Mouse (Mus musculus): ENCODE measurements around the gene Nrgn. TPM values are rescaled to one million over a fixed set of nuclear protein-coding genes. Genes with fewer than 3 reads are reported as not detected.

The Nrgn gene
- polyA plus RNA-seq, 1 experiment from 2014 or later, result 17.3 TPM

- Histone ChIP-seq H3K36me3 (no peaks in the 10 kb centered on the region), H3K4me1 (peaks cover 14% of the 10 kb centered on the region), H3K4me2 (replicated peaks) (no peak overlapping the region), H3K4me3 (no peak overlapping the region), H3K9me3 (no peaks in the 10 kb centered on the region), H3K27ac (replicated peaks) (no peak overlapping the region), H3K9ac (replicated peaks) (no peak overlapping the region), H3K27me3 (no peaks in the 10 kb centered on the region)
- no peak for ATAC-seq (replicated peaks)
- WGBS, result 88% methylated on average over 2 of the region's 2 CpGs
Observed at GRCm38 (mm10) chr9:37569231-37569835, 16.6 kb upstream of the Nrgn start.

DNA sequence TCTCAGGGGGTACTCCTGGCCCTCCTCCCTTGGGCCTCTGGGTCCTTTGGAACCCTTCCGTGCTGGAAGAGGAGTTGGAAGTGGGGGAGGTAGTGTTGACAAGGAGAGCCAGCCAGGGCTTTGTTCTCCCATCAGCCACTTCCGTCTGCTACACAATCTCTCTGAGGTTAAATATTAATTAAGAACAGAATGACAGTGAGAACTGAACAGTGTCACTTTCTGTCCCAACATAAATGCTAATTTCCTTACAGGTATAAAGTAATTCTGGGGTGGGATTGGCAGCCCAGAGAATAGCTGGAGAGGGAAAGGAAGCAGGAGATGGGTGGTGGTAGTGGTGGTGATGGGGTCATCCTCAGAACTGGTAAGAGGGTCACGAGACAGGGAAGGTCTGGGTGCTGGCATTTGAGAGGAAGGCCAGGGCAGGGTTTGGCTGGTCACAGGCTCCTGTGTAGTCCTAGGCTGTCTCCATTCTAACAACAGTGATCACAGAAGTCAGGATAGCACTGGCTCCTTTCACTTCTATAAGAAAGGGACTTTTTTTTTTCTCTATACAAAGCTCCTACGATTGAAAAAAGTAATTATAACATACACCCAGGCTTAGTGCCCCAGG is 16.0 kb upstream of the Nrgn start:
- ATAC-seq (replicated peaks), result peak; percentile 43; the same call in 1 of the 2 replicates
- H3K4me1 ChIP-seq, result peaks cover 14% of the 10 kb centered on the region
- no peak overlapping the region for H3K27ac ChIP-seq (replicated peaks)
- no peak overlapping the region for H3K9ac ChIP-seq (replicated peaks)
- no peak overlapping the region for H3K4me3 ChIP-seq
- no peaks in the 10 kb centered on the region for H3K36me3 ChIP-seq
- H3K27me3 ChIP-seq, result no peaks in the 10 kb centered on the region
- 36% methylated on average over 4 of the region's 4 CpGs for WGBS
- H3K9me3 ChIP-seq, result no peaks in the 10 kb centered on the region
- no peak overlapping the region for H3K4me2 ChIP-seq (replicated peaks)

DNA sequence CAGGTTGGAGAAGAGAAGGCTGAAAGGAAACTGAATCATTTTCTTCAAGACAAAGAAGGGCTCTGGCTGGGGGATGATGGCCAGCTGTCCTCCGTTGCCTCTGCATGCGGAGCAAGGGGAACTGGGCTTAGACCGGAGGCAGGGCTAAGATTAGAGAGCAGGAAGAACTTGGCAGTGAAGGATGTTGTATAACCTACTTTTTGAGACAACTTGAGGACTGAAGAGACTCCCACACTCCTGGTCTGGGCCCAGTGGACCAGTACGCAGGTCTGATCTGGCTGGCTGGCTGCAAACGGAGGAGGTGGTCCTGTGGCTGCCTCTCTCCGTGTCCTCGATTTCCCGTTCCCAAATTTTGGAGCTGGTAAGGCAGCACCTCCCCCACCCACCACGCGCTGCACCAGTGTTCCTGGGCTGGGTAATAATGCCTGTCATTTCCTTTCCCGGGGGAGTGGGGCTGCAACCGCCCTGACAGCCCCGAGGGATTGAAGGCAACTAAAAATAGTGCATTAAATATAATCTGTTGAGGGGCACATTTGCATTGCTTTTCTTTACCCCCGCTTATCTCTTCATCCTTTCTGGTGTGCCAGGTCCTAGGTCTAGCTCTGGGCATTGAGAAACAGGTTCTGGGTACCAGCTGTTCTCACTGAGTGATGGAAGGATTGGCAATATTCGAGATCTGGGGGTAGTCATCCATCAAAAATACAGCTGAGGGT is 15.3 kb upstream of the Nrgn start:
- Histone ChIP-seq H3K9me3 (no peaks in the 10 kb centered on the region), H3K27ac (replicated peaks) (no peak overlapping the region), H3K9ac (replicated peaks) (no peak overlapping the region), H3K4me3 (no peak overlapping the region), H3K4me1 (peaks cover 14% of the 10 kb centered on the region), H3K27me3 (no peaks in the 10 kb centered on the region), H3K4me2 (replicated peaks) (no peak overlapping the region), H3K36me3 (no peaks in the 10 kb centered on the region)
- WGBS, result 50% methylated on average over 15 of the region's 15 CpGs
- ATAC-seq (replicated peaks), result peak; percentile 43

DNA sequence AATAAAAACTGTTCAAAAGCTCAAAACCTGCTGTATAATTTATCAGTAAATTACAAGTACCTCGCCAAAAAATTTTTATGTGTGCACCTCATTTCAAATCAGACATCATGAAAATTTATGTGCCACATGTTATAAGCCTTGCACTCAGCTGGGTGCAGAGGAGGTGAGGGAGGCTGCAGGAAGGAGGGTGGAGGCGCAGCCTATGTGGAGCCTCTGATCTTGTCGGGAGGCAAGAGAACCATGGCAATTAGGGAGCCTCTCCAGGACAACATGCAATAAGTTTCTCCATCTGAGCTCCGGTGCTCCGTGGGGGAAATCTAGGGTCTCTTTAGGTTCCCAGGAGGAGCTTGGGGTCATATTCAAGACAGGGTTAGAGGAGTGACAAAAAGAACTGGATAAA is 14.8 kb upstream of the Nrgn start:
- no peaks in the 10 kb centered on the region for H3K9me3 ChIP-seq
- no peak overlapping the region for H3K4me2 ChIP-seq (replicated peaks)
- no peak overlapping the region for H3K9ac ChIP-seq (replicated peaks)
- H3K27ac ChIP-seq (replicated peaks), result no peak overlapping the region
- no peak for ATAC-seq (replicated peaks)
- H3K4me1 ChIP-seq, result peaks cover 14% of the 10 kb centered on the region
- H3K27me3 ChIP-seq, result no peaks in the 10 kb centered on the region
- H3K36me3 ChIP-seq, result no peaks in the 10 kb centered on the region
- H3K4me3 ChIP-seq, result no peak overlapping the region
- 58% methylated on average over 5 of the region's 5 CpGs for WGBS

DNA sequence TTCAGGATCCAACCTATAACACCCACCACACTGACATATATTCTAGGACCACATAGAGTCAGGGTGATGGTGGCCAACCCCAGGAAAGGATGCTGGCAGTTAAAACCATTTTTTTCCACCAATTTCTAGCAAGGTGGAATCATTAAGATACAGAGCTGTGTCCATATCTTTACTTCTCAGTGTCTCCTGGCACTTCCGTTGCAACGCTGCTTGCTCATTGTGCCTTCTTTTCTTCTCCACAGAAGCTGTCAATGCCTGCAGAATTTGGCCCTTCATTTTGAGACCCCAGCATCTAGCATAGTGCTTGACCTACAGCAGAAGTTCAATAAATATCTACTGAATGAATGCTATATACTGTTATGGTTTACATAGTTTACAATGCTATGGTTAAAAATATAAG is 14.3 kb upstream of the Nrgn start:
- ATAC-seq (replicated peaks), result no peak
- Histone ChIP-seq H3K27me3 (no peaks in the 10 kb centered on the region), H3K9me3 (no peaks in the 10 kb centered on the region), H3K4me1 (peaks cover 14% of the 10 kb centered on the region), H3K9ac (replicated peaks) (no peak overlapping the region), H3K4me3 (no peak overlapping the region), H3K36me3 (no peaks in the 10 kb centered on the region), H3K4me2 (replicated peaks) (no peak overlapping the region), H3K27ac (replicated peaks) (no peak overlapping the region)
- WGBS, result 92% methylated on average over 2 of the region's 2 CpGs

- no peak for ATAC-seq (replicated peaks)
- Histone ChIP-seq H3K4me2 (replicated peaks) (no peak overlapping the region), H3K27ac (replicated peaks) (no peak overlapping the region), H3K36me3 (no peaks in the 10 kb centered on the region), H3K9ac (replicated peaks) (no peak overlapping the region), H3K9me3 (no peaks in the 10 kb centered on the region), H3K4me1 (peaks cover 13% of the 10 kb centered on the region), H3K27me3 (no peaks in the 10 kb centered on the region), H3K4me3 (no peak overlapping the region)
- 55% methylated on average over 1 of the region's 1 CpGs for WGBS
Observed at GRCm38 (mm10) chr9:37563805-37564204, 11.1 kb upstream of the Nrgn start.

GRCm38 (mm10) chr9:37560617-37561016 is 7.9 kb upstream of the Nrgn start:
- no peaks in the 10 kb centered on the region for H3K36me3 ChIP-seq
- no peaks in the 10 kb centered on the region for H3K4me1 ChIP-seq
- no peaks in the 10 kb centered on the region for H3K9me3 ChIP-seq
- no peak overlapping the region for H3K27ac ChIP-seq (replicated peaks)
- no peaks in the 10 kb centered on the region for H3K27me3 ChIP-seq
- WGBS, result 90% methylated on average over 2 of the region's 2 CpGs
- H3K9ac ChIP-seq (replicated peaks), result no peak overlapping the region
- H3K4me2 ChIP-seq (replicated peaks), result no peak overlapping the region
- ATAC-seq (replicated peaks), result no peak
- H3K4me3 ChIP-seq, result no peak overlapping the region

GRCm38 (mm10) chr9:37556366-37556765 is 3.7 kb upstream of the Nrgn start:
- ATAC-seq (replicated peaks), result no peak
- no peak overlapping the region for H3K4me2 ChIP-seq (replicated peaks)
- no peaks in the 10 kb centered on the region for H3K36me3 ChIP-seq
- H3K27me3 ChIP-seq, result peaks cover 21% of the 10 kb centered on the region
- no peaks in the 10 kb centered on the region for H3K9me3 ChIP-seq
- WGBS, result 75% methylated on average over 3 of the region's 3 CpGs
- H3K9ac ChIP-seq (replicated peaks), result no peak overlapping the region
- H3K27ac ChIP-seq (replicated peaks), result no peak overlapping the region
- no peak overlapping the region for H3K4me3 ChIP-seq
- H3K4me1 ChIP-seq, result peaks cover 21% of the 10 kb centered on the region

- Histone ChIP-seq H3K36me3 (no peaks in the 10 kb centered on the region), H3K9ac (replicated peaks) (no peak within 1 kb of the TSS), H3K4me1 (peaks cover 21% of the 10 kb centered on the region), H3K9me3 (no peaks in the 10 kb centered on the region), H3K4me3 (no peak within 1 kb of the TSS), H3K27ac (replicated peaks) (no peak within 1 kb of the TSS), H3K4me2 (replicated peaks) (no peak within 1 kb of the TSS), H3K27me3 (peaks cover 33% of the 10 kb centered on the region)
- WGBS, result 22% methylated on average over 7 of the region's 7 CpGs
- ATAC-seq (replicated peaks), result no peak
Observed at GRCm38 (mm10) chr9:37554838-37555748, 2.4 kb upstream of the Nrgn start, which contains the start of gene Siae. Gene Siae (plus strand): TSS chr9:37555698.

- Histone ChIP-seq H3K4me3 (no peak overlapping the region), H3K9me3 (no peaks in the 10 kb centered on the region), H3K4me1 (peaks cover 21% of the 10 kb centered on the region), H3K27ac (replicated peaks) (no peak overlapping the region), H3K4me2 (replicated peaks) (no peak overlapping the region), H3K27me3 (peaks cover 40% of the 10 kb centered on the region), H3K9ac (replicated peaks) (no peak overlapping the region), H3K36me3 (no peaks in the 10 kb centered on the region)
- WGBS, result 91% methylated on average over 1 of the region's 1 CpGs
- no peak for ATAC-seq (replicated peaks)
Observed at GRCm38 (mm10) chr9:37554279-37554678, 1.6 kb upstream of the Nrgn start.

GRCm38 (mm10) chr9:37551751-37552531 is 763 bp downstream of the Nrgn start:
- H3K36me3 ChIP-seq, result no peaks in the 10 kb centered on the region
- 3% methylated on average over 23 of the region's 23 CpGs for WGBS
- peaks cover 21% of the 10 kb centered on the region for H3K4me1 ChIP-seq
- no peaks in the 10 kb centered on the region for H3K9me3 ChIP-seq
- H3K4me2 ChIP-seq (replicated peaks), result peak overlapping the region; percentile 98
- peak overlapping the region; percentile 49 for H3K4me3 ChIP-seq
- peaks cover 46% of the 10 kb centered on the region for H3K27me3 ChIP-seq
- H3K9ac ChIP-seq (replicated peaks), result peak overlapping the region; percentile 41
- H3K27ac ChIP-seq (replicated peaks), result no peak overlapping the region
- ATAC-seq (replicated peaks), result peak; percentile 17

All from forebrain, embryonic 15.5 days (tissue).